Mouse (Mus musculus): Measurements from ENCODE around the gene Tekt5. TPM values are rescaled to one million over a fixed set of nuclear protein-coding genes. Genes with fewer than 3 reads are reported as not detected.

Gene Tekt5
- polyA plus RNA-seq (2016; fragmentation: Nextera tagmentation; extraction: Ambion mirVana), result 0.75 and 0.91 TPM in 2 replicates

GRCm38 (mm10) chr16:10394699-10395540 lies at the start of gene Tekt5:
TSS of gene Tekt5 (minus strand) at chr16:10395490.
- WGBS, result 9% methylated on average over 37 of the region's 37 CpGs
- Histone ChIP-seq H3K4me2 (replicated peaks) (peak within 1 kb of the TSS; percentile 59), H3K36me3 (no peaks in the 10 kb centered on the region), H3K4me1 (peaks cover 7% of the 10 kb centered on the region; the same call in 1 of the 2 replicates), H3K9ac (peak within 1 kb of the TSS; percentile 1; the same call in 1 of the 2 replicates), H3K4me3 (peak within 1 kb of the TSS; percentile 31), H3K27ac (no peak within 1 kb of the TSS), H3K9me3 (replicated peaks) (no peaks in the 10 kb centered on the region), H3K27me3 (peaks cover 25% of the 10 kb centered on the region)
- peak; percentile 63 for ATAC-seq (ENCODE audit: low FRiP score)

DNA sequence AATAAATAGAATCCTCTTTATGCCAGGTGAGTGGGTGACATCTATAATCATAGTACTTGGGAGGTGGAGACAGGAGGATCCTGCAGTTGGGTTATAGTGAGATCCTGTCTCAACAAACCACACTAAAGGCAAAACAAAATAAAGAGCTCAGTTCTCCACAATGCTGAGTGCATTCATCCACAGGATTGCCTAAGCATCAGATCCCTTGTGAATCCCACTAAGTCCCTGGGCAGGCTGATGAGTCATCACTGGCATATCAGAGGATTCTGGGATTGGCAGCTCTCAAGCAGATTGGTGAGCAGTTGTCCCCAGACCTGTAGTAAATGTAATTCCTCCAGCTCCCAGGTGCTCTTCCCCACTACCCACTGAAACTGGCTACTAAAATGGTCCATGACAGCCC lies 48.4 kb upstream of the Tekt5 start:
- no peaks in the 10 kb centered on the region for H3K36me3 ChIP-seq
- no peak overlapping the region for H3K4me3 ChIP-seq
- H3K9me3 ChIP-seq (replicated peaks), result no peaks in the 10 kb centered on the region
- H3K4me1 ChIP-seq, result peaks cover 34% of the 10 kb centered on the region
- no peak for ATAC-seq (ENCODE audit: low FRiP score)
- no peak overlapping the region for H3K4me2 ChIP-seq (replicated peaks)
- no peaks in the 10 kb centered on the region for H3K27me3 ChIP-seq
- H3K27ac ChIP-seq, result no peak overlapping the region
- H3K9ac ChIP-seq, result no peak overlapping the region

DNA sequence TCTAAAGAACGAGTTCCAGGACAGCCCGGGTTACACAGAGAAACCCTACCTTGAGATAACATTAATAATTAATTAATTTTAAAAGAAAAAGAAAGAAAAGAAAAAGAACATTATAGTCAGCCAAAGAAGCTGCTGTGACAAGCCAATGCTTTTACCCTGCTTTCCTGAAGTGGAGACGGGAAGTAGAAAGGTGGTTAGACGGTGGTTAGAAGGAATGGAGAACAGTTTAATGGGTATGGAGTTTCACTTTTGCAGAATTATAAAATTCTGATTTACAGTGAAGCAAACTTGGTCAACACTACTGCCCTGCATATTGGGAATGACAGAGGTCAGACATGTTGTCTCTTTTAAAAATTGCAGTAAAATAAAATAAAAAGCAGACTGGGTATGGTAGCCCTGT lies 46.5 kb upstream of the Tekt5 start:
- Histone ChIP-seq H3K4me1 (peaks cover 24% of the 10 kb centered on the region), H3K27ac (no peak overlapping the region), H3K4me2 (replicated peaks) (no peak overlapping the region), H3K36me3 (no peaks in the 10 kb centered on the region), H3K27me3 (no peaks in the 10 kb centered on the region), H3K4me3 (no peak overlapping the region), H3K9ac (no peak overlapping the region), H3K9me3 (replicated peaks) (no peaks in the 10 kb centered on the region)
- ATAC-seq (ENCODE audit: low FRiP score), result no peak
- WGBS, result 89% methylated on average over 4 of the region's 4 CpGs

DNA sequence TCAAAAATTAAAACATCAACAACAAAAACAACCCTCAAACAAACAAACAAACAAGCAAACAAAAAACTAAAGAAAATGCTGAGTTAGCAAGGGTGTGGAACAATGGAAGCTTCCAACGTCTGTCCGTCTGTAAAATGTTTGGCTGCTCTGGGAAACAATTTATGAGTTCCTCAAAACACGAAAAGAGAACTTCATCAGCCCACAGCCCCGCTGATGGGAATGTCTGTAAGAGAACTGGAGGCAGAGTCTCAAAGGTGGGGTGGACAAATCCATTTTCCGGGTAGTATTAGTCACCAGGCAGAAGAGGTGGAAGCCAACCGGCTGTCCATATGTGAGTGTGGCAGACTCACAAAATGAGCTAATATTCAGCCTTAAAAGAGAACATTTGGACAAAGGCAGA lies 46.0 kb upstream of the Tekt5 start:
- Histone ChIP-seq H3K9me3 (replicated peaks) (no peaks in the 10 kb centered on the region), H3K9ac (no peak overlapping the region), H3K27me3 (no peaks in the 10 kb centered on the region), H3K4me2 (replicated peaks) (no peak overlapping the region), H3K4me3 (no peak overlapping the region), H3K36me3 (no peaks in the 10 kb centered on the region), H3K4me1 (peaks cover 19% of the 10 kb centered on the region), H3K27ac (no peak overlapping the region)
- ATAC-seq (ENCODE audit: low FRiP score), result no peak
- 86% methylated on average over 6 of the region's 6 CpGs for WGBS

DNA sequence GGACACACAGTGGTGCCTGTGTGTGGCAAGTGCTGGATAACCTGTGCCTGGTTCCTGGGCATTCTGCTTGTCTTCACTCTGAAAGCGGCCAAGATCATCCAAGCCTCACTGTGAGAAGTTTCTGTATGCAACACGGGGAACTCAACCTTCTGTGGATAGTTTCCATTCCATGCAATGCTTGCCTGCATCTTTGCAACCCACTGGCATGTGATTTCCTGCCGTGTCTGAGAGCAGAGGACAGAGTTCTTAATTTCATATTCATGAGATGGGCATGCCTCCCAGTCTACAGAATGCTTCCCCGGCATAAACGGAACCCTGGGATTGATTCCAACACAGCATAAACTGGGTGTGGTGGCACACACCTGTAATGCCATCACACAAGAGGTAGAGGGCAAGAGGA lies 42.8 kb upstream of the Tekt5 start:
- Histone ChIP-seq H3K4me2 (replicated peaks) (no peak overlapping the region), H3K36me3 (no peaks in the 10 kb centered on the region), H3K9me3 (replicated peaks) (no peaks in the 10 kb centered on the region), H3K27ac (no peak overlapping the region), H3K4me3 (no peak overlapping the region), H3K4me1 (no peaks in the 10 kb centered on the region), H3K27me3 (no peaks in the 10 kb centered on the region), H3K9ac (no peak overlapping the region)
- no peak for ATAC-seq (ENCODE audit: low FRiP score)
- 82% methylated on average over 5 of the region's 5 CpGs for WGBS

DNA sequence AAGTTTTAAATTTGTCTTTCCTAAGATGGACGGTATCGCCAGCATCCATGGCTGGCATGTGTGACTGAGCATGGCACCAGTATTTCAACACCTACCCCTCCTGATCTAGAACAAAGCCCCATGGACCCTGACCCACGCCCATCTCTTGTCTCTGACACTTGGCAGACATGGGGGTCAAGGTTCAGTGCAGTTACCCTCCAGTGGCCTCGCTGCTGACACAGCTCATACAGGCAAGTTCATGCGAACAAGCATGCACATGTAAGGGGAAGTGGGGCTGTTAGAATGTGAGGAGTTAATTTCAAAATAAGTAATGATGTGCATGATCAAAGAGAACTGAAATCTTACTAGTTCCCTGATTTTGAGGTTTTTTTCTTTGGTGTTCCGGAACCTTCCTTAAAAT lies 40.9 kb upstream of the Tekt5 start:
- 79% methylated on average over 6 of the region's 6 CpGs for WGBS
- no peak for ATAC-seq (ENCODE audit: low FRiP score)

GRCm38 (mm10) chr16:10433344-10433743 lies 38.1 kb upstream of the Tekt5 start:
- Histone ChIP-seq H3K9ac (no peak overlapping the region), H3K27ac (no peak overlapping the region), H3K9me3 (replicated peaks) (no peaks in the 10 kb centered on the region), H3K36me3 (no peaks in the 10 kb centered on the region), H3K4me3 (no peak overlapping the region), H3K27me3 (no peaks in the 10 kb centered on the region), H3K4me2 (replicated peaks) (no peak overlapping the region), H3K4me1 (no peaks in the 10 kb centered on the region)
- no peak for ATAC-seq (ENCODE audit: low FRiP score)
- 92% methylated on average over 5 of the region's 5 CpGs for WGBS

More for the DNA sequence above, 40.9 kb upstream of the Tekt5 start:
- Histone ChIP-seq H3K27me3 (no peaks in the 10 kb centered on the region), H3K9ac (no peak overlapping the region), H3K36me3 (no peaks in the 10 kb centered on the region), H3K4me1 (no peaks in the 10 kb centered on the region), H3K9me3 (replicated peaks) (no peaks in the 10 kb centered on the region), H3K4me2 (replicated peaks) (no peak overlapping the region), H3K4me3 (no peak overlapping the region), H3K27ac (no peak overlapping the region)

GRCm38 (mm10) chr16:10432387-10432786 lies 37.1 kb upstream of the Tekt5 start:
- ATAC-seq (ENCODE audit: low FRiP score), result no peak
- WGBS, result 85% methylated on average over 4 of the region's 4 CpGs
- no peak overlapping the region for H3K9ac ChIP-seq
- no peak overlapping the region for H3K27ac ChIP-seq
- no peak overlapping the region for H3K4me2 ChIP-seq (replicated peaks)
- no peaks in the 10 kb centered on the region for H3K27me3 ChIP-seq
- no peaks in the 10 kb centered on the region for H3K9me3 ChIP-seq (replicated peaks)
- H3K4me3 ChIP-seq, result no peak overlapping the region
- peaks cover 2% of the 10 kb centered on the region; the same call in 1 of the 2 replicates for H3K36me3 ChIP-seq
- H3K4me1 ChIP-seq, result no peaks in the 10 kb centered on the region

- no peaks in the 10 kb centered on the region for H3K27me3 ChIP-seq
- H3K9me3 ChIP-seq (replicated peaks), result no peaks in the 10 kb centered on the region
- 74% methylated on average over 1 of the region's 1 CpGs for WGBS
- ATAC-seq (ENCODE audit: low FRiP score), result no peak
- H3K4me2 ChIP-seq (replicated peaks), result no peak overlapping the region
- H3K4me3 ChIP-seq, result no peak overlapping the region
- no peaks in the 10 kb centered on the region for H3K4me1 ChIP-seq
- no peak overlapping the region for H3K27ac ChIP-seq
- no peak overlapping the region for H3K9ac ChIP-seq
- H3K36me3 ChIP-seq, result peaks cover 7% of the 10 kb centered on the region
Measured at GRCm38 (mm10) chr16:10431911-10432310, 36.6 kb upstream of the Tekt5 start.

- Histone ChIP-seq H3K4me3 (no peak overlapping the region), H3K4me1 (no peaks in the 10 kb centered on the region), H3K9ac (no peak overlapping the region), H3K9me3 (replicated peaks) (no peaks in the 10 kb centered on the region), H3K27ac (no peak overlapping the region), H3K4me2 (replicated peaks) (no peak overlapping the region), H3K27me3 (no peaks in the 10 kb centered on the region), H3K36me3 (peaks cover 95% of the 10 kb centered on the region)
- WGBS, result 95% methylated on average over 9 of the region's 9 CpGs
- no peak for ATAC-seq (ENCODE audit: low FRiP score)
Measured at GRCm38 (mm10) chr16:10420447-10421054, 25.3 kb upstream of the Tekt5 start.

DNA sequence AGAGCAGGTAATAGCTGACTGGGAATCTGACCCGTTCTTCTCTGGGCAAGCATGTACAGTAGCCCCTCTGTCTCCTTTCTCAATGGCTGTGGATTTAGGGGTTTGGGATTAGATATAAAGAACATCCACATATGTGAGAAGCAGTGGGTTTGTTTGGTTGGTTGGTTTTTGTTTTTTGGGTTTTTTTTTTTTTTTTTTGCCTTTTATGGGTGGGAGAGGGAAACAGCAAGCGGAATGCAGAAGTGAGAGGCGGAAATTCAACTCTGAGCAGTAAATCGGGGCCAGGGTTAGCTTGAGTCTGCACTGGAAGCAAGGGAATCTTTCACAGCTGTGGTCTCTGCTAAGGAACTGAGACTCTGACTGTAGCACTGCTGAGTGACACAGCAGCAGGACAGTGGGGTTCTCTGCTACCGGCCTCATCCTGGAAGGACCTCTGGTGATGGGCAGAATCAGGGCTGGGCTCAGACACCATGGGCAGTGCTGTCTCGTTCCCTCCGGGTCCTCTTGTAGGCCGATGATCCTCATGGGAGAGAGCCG lies 22.5 kb upstream of the Tekt5 start:
- no peak overlapping the region for H3K4me3 ChIP-seq
- ATAC-seq (ENCODE audit: low FRiP score), result no peak
- no peaks in the 10 kb centered on the region for H3K27me3 ChIP-seq
- H3K4me1 ChIP-seq, result peaks cover 4% of the 10 kb centered on the region
- no peak overlapping the region for H3K9ac ChIP-seq
- no peak overlapping the region for H3K4me2 ChIP-seq (replicated peaks)
- H3K9me3 ChIP-seq (replicated peaks), result no peaks in the 10 kb centered on the region
- no peak overlapping the region for H3K27ac ChIP-seq
- 95% methylated on average over 9 of the region's 9 CpGs for WGBS
- peaks cover 88% of the 10 kb centered on the region for H3K36me3 ChIP-seq

DNA sequence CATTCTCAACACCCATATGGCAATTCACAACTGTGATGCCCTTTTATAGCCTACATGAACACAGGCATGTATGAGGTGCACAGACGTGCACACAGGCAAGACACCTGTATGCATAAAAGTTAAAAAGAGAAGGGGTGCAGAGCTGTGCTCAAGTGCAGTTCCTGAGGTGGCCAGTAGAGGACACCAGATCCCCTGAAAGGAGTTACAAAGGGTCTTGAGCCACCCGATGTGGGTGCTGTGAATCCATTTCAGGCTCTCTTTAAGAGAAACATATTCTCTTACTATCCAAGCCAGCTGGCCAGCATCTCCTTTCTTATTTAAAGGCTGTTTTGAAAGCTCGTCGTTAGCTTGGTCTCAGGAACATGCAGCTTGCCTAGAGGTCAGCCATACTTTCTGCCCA lies 21.6 kb upstream of the Tekt5 start:
- Histone ChIP-seq H3K27ac (no peak overlapping the region), H3K4me2 (replicated peaks) (no peak overlapping the region), H3K9me3 (replicated peaks) (no peaks in the 10 kb centered on the region), H3K27me3 (no peaks in the 10 kb centered on the region), H3K9ac (no peak overlapping the region), H3K36me3 (peaks cover 79% of the 10 kb centered on the region), H3K4me3 (no peak overlapping the region), H3K4me1 (peaks cover 10% of the 10 kb centered on the region)
- WGBS, result 93% methylated on average over 4 of the region's 4 CpGs
- no peak for ATAC-seq (ENCODE audit: low FRiP score)

Measured in hindbrain, embryonic 12.5 days (tissue).